ENCODE assay signal across 9 mouse cellular contexts in the genomic region with DNA sequence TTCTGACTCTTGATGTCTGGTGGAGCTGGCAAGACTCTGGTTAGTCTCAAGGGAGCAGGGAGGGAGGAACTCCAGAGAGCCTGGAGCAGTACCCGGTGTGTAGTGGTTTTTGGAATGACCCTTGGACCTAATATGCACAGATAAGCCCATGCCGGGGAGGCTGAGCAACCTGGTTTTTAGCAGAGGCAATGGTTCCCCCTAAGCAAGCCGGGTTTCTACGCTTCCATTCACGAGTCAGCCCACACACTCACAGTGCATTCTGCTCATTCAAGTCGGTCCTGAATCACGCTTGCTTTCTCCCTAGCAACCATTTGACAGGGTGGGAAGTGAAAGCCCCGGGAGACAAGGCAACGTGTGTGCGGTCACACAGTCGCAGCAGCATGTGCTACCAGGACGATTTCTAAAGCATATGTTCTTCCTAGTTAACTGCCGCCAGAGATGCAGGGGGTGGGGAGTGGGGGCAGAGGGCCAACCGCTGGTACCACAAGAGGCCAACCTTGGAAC. TPM values are rescaled to one million over a fixed set of nuclear protein-coding genes. Genes with fewer than 3 reads are reported as not detected.
DNase-seq lines count a peak whose midpoint lies in the region; ATAC-seq lines count a peak whose summit lies in the region.
"Had no signal": no experiment of that assay in that cellular context is flagged by ENCODE, and none has a peak within 500 bp of the region (broad histone marks: within the 10 kb centered on the region; RNA-seq: fewer than 3 reads in every experiment).

No protein-coding gene starts in this region.

- peak; percentile 37 to 57 for DNase-seq in cerebellum, adult 18-20 months
- peak; percentile 80 for DNase-seq in layer of hippocampus, adult 9-11 months
- DNase-seq in urinary bladder, adult 2 months (ENCODE audit: low spot score) = no peak
- no peak for DNase-seq in ovary, adult 18-20 months (ENCODE audit: low spot score)
- DNase-seq in liver = no peak

- no peaks in the 10 kb centered on the region for H3K9me3 ChIP-seq in forebrain, embryonic 15.5 days
- H3K9me3 ChIP-seq in midbrain, embryonic 13.5 days = no peaks in the 10 kb centered on the region

- 5% methylated on average over 14 of the region's 14 CpGs for WGBS in forebrain, embryonic 15.5 days
- 3% methylated on average over 14 of the region's 14 CpGs for WGBS in midbrain, embryonic 13.5 days

- no peak for ATAC-seq in cerebellum, adult (ENCODE audit: insufficient number of reproducible peaks, low FRiP score, low TSS enrichment)
- peak; percentile 51 for ATAC-seq in forebrain, embryonic 15.5 days (replicated peaks)
- ATAC-seq in midbrain, embryonic 13.5 days = peak; percentile 81

- H3K4me1 ChIP-seq in forebrain, embryonic 15.5 days = peaks cover 66% of the 10 kb centered on the region
- peaks cover 56% of the 10 kb centered on the region for H3K4me1 ChIP-seq in midbrain, embryonic 13.5 days (replicated peaks)

- H3K9ac ChIP-seq in forebrain, embryonic 15.5 days (replicated peaks) = peak overlapping the region; percentile 27
- H3K9ac ChIP-seq in midbrain, embryonic 13.5 days (replicated peaks) = no peak overlapping the region
- H3K9ac ChIP-seq: liver, embryonic 14.5 days had no signal

- peak overlapping the region; percentile 93 for H3K27ac ChIP-seq in forebrain, embryonic 15.5 days (replicated peaks)
- H3K27ac ChIP-seq in midbrain, embryonic 13.5 days = peak overlapping the region; percentile 54; the same call in 1 of the 2 replicates
- H3K27ac ChIP-seq: liver, embryonic 14.5 days had no signal

- no peak overlapping the region for H3K4me3 ChIP-seq in forebrain, embryonic 15.5 days
- H3K4me3 ChIP-seq in midbrain, embryonic 13.5 days (replicated peaks) = no peak overlapping the region

- peaks cover 3% of the 10 kb centered on the region for H3K36me3 ChIP-seq in forebrain, embryonic 15.5 days
- peaks cover 11% of the 10 kb centered on the region; the same call in 1 of the 2 replicates for H3K36me3 ChIP-seq in midbrain, embryonic 13.5 days

- peak overlapping the region; percentile 9; the same call in 1 of the 2 replicates for H3K4me2 ChIP-seq in forebrain, embryonic 15.5 days (replicated peaks)
- peak overlapping the region; percentile 19 for H3K4me2 ChIP-seq in midbrain, embryonic 13.5 days (replicated peaks)

- no peaks in the 10 kb centered on the region for H3K27me3 ChIP-seq in forebrain, embryonic 15.5 days
- peaks cover 42% of the 10 kb centered on the region for H3K27me3 ChIP-seq in midbrain, embryonic 13.5 days

RNA-seq across cellular contexts. Expression of a gene that starts 21.7 kb away (rescaled TPM):
- 2.0 and 2.3 TPM in 2 replicates for polyA plus RNA-seq in forebrain, embryonic 15.5 days (2015; fragmentation: Nextera tagmentation; extraction: Ambion mirVana)
- polyA plus RNA-seq in midbrain, embryonic 13.5 days (2015; fragmentation: Nextera tagmentation; extraction: Ambion mirVana) = 3.5 and 4.0 TPM in 2 replicates
- polyA plus RNA-seq in urinary bladder, adult 2 months (2012; rRNA removed) = 0.10 and 0.11 TPM in 2 replicates

Comparison
In these comparisons a context has a peak if more than half of its experiments do, and no peak if none do; other contexts are left out.
1. DNase-seq: peak in cerebellum, adult 18-20 months (2 of 2) and layer of hippocampus, adult 9-11 months (single experiment); none in urinary bladder, adult 2 months (single experiment), ovary, adult 18-20 months (single experiment) and liver (single experiment).